Mouse (Mus musculus): ENCODE measurements around the gene Pbsn. TPM values are rescaled to one million over a fixed set of nuclear protein-coding genes. Genes with fewer than 3 reads are reported as not detected.

Pbsn gene
- polyA plus RNA-seq, 1 experiment: not detected

DNA sequence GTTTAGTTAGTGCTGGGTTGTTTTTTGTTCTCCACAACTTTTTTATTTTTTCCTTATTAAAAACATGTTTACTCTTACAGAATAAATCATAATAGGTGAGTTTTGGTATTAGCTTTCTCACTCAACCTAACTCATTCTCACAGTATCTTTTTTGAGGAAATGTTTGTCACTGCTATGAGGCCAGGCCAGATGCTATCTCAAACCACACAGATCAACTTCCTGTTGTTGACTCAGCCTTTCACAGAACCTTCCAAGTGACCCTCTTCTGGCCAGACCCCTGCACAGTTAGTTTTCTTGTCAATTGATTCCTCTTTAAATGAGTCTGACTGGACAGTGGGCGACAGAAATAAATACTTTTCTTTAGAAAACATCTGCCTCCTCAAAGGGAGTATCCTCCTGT is 51.9 kb downstream of the Pbsn start:
- H3K79me2 ChIP-seq (ENCODE audit: control insufficient read depth, insufficient read depth): no peaks in the 10 kb centered on the region
- no peak overlapping the region for H3ac ChIP-seq (ENCODE audit: control insufficient read depth, insufficient read length, low read depth)
- no peaks in the 10 kb centered on the region for H3K27me3 ChIP-seq (ENCODE audit: control insufficient read depth, insufficient read depth, insufficient read length)
- H3K4me3 ChIP-seq (ENCODE audit: insufficient read depth, poor library complexity, severe bottlenecking): no peak overlapping the region
- TF ChIP-seq MYOD1 (IDR thresholded peaks at IDR 0.05; ENCODE audit: control insufficient read depth, insufficient read length, low read depth) (no peak), MYOG (IDR thresholded peaks at IDR 0.05; ENCODE audit: control insufficient read depth, extremely low read depth, insufficient read length) (no peak), CEBPB (IDR thresholded peaks at IDR 0.05; ENCODE audit: low read depth) (no peak), CTCF (IDR thresholded peaks at IDR 0.05; ENCODE audit: control insufficient read depth, insufficient read depth, insufficient read length) (no peak), FOSL1 (IDR thresholded peaks at IDR 0.05; ENCODE audit: insufficient read depth, low read length, poor library complexity, severe bottlenecking) (no peak), MAX (IDR thresholded peaks at IDR 0.05) (no peak), USF1 (IDR thresholded peaks at IDR 0.05; ENCODE audit: low read depth) (no peak)
- H3K36me3 ChIP-seq (ENCODE audit: control insufficient read depth, insufficient read depth): no peaks in the 10 kb centered on the region
- no peaks in the 10 kb centered on the region for H3K79me3 ChIP-seq (ENCODE audit: low read depth)

DNA sequence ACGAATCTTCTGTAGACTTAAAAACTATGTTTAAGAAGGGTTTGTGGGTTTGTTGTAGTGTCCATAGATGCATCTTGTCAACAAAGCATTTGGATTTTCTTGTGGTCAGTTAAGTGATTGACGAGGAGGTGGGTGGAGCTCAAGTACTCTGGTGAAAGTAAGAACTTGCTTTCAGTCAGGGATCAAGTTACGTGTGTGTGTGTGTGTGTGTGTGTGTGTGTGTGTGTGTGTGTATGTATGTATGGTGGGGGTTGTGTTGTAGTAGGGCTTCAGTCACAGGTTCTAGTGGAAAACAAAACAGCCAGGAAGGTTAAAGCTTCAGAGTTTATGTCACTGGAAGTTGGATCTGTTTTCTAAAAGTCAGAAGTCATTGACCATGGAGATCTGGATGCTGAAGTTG is 53.9 kb downstream of the Pbsn start:
- Histone ChIP-seq H3K79me3 (ENCODE audit: low read depth) (peaks cover 6% of the 10 kb centered on the region), H3ac (ENCODE audit: control insufficient read depth, insufficient read length, low read depth) (no peak overlapping the region), H3K27me3 (ENCODE audit: control insufficient read depth, insufficient read depth, insufficient read length) (no peaks in the 10 kb centered on the region), H3K79me2 (ENCODE audit: control insufficient read depth, insufficient read depth) (peaks cover 10% of the 10 kb centered on the region), H3K36me3 (ENCODE audit: control insufficient read depth, insufficient read depth) (no peaks in the 10 kb centered on the region), H3K4me3 (ENCODE audit: insufficient read depth, poor library complexity, severe bottlenecking) (no peak overlapping the region)
- TF ChIP-seq MYOG (IDR thresholded peaks at IDR 0.05; ENCODE audit: control insufficient read depth, extremely low read depth, insufficient read length): no peak
- no peak for TF ChIP-seq USF1 (IDR thresholded peaks at IDR 0.05; ENCODE audit: low read depth)
- TF ChIP-seq FOSL1 (IDR thresholded peaks at IDR 0.05; ENCODE audit: insufficient read depth, low read length, poor library complexity, severe bottlenecking): no peak
- no peak for TF ChIP-seq CEBPB (IDR thresholded peaks at IDR 0.05; ENCODE audit: low read depth)
- TF ChIP-seq MYOD1 (IDR thresholded peaks at IDR 0.05; ENCODE audit: control insufficient read depth, insufficient read length, low read depth): no peak
- TF ChIP-seq CTCF (IDR thresholded peaks at IDR 0.05; ENCODE audit: control insufficient read depth, insufficient read depth, insufficient read length): no peak
- TF ChIP-seq MAX (IDR thresholded peaks at IDR 0.05): no peak

GRCm38 (mm10) chrX:77797801-77798200 is 55.6 kb downstream of the Pbsn start:
- Histone ChIP-seq H3ac (ENCODE audit: control insufficient read depth, insufficient read length, low read depth) (no peak overlapping the region), H3K36me3 (ENCODE audit: control insufficient read depth, insufficient read depth) (no peaks in the 10 kb centered on the region), H3K79me3 (ENCODE audit: low read depth) (peaks cover 20% of the 10 kb centered on the region), H3K4me3 (ENCODE audit: insufficient read depth, poor library complexity, severe bottlenecking) (no peak overlapping the region), H3K27me3 (ENCODE audit: control insufficient read depth, insufficient read depth, insufficient read length) (no peaks in the 10 kb centered on the region), H3K79me2 (ENCODE audit: control insufficient read depth, insufficient read depth) (peaks cover 28% of the 10 kb centered on the region)
- TF ChIP-seq CTCF (IDR thresholded peaks at IDR 0.05; ENCODE audit: control insufficient read depth, insufficient read depth, insufficient read length) (no peak), MYOG (IDR thresholded peaks at IDR 0.05; ENCODE audit: control insufficient read depth, extremely low read depth, insufficient read length) (no peak), USF1 (IDR thresholded peaks at IDR 0.05; ENCODE audit: low read depth) (no peak), FOSL1 (IDR thresholded peaks at IDR 0.05; ENCODE audit: insufficient read depth, low read length, poor library complexity, severe bottlenecking) (no peak), CEBPB (IDR thresholded peaks at IDR 0.05; ENCODE audit: low read depth) (no peak), MAX (IDR thresholded peaks at IDR 0.05) (no peak), MYOD1 (IDR thresholded peaks at IDR 0.05; ENCODE audit: control insufficient read depth, insufficient read length, low read depth) (no peak)

- no peak for TF ChIP-seq FOSL1 (IDR thresholded peaks at IDR 0.05; ENCODE audit: insufficient read depth, low read length, poor library complexity, severe bottlenecking)
- TF ChIP-seq CEBPB (IDR thresholded peaks at IDR 0.05; ENCODE audit: low read depth): no peak
- TF ChIP-seq MYOD1 (IDR thresholded peaks at IDR 0.05; ENCODE audit: control insufficient read depth, insufficient read length, low read depth): no peak
- TF ChIP-seq MAX (IDR thresholded peaks at IDR 0.05): no peak
- no peak for TF ChIP-seq CTCF (IDR thresholded peaks at IDR 0.05; ENCODE audit: control insufficient read depth, insufficient read depth, insufficient read length)
- TF ChIP-seq MYOG (IDR thresholded peaks at IDR 0.05; ENCODE audit: control insufficient read depth, extremely low read depth, insufficient read length): no peak
- H3K27me3 ChIP-seq (ENCODE audit: control insufficient read depth, insufficient read depth, insufficient read length): no peaks in the 10 kb centered on the region
- H3K4me3 ChIP-seq (ENCODE audit: insufficient read depth, poor library complexity, severe bottlenecking): no peak overlapping the region
- H3K36me3 ChIP-seq (ENCODE audit: control insufficient read depth, insufficient read depth): no peaks in the 10 kb centered on the region
- H3K79me3 ChIP-seq (ENCODE audit: low read depth): peaks cover 27% of the 10 kb centered on the region
- H3ac ChIP-seq (ENCODE audit: control insufficient read depth, insufficient read length, low read depth): no peak overlapping the region
- H3K79me2 ChIP-seq (ENCODE audit: control insufficient read depth, insufficient read depth): peaks cover 36% of the 10 kb centered on the region
Observed at GRCm38 (mm10) chrX:77796916-77797315, 56.5 kb downstream of the Pbsn start.

DNA sequence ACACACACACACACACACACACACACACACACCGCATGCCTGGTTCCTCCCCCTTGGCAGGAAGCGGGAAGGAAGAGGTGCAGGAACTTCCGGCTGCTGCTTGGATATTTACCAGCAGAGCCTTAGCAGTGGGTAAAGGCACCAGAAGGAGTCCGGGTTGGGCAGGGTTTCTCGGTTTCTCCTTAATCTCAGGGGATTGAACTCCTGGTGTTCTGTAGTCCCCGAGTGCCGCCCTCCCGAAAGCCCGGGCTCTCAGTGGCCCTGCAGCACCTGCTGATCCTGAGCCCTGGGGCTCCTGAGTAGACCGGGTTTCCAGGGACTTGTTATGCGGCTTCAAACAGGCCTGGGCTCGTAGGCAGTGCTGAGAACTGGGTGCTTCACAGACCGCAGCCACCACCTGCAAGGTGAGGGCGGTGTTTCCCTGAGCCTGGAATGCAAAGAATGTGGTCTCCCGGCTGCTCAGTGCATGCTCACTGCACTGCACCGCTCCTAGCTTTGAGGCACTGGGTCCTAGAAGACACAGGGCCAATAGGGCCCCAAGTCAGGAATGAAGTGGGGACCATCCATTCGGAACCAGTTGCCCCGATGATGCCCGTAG is 57.1 kb downstream of the Pbsn start, which contains the start of gene Prkx:
Prkx (minus strand) TSS at position 41 of the 598 bp plus-strand sequence.
- TF ChIP-seq CEBPB (IDR thresholded peaks at IDR 0.05; ENCODE audit: low read depth): no peak
- TF ChIP-seq MYOG (IDR thresholded peaks at IDR 0.05; ENCODE audit: control insufficient read depth, extremely low read depth, insufficient read length): no peak
- TF ChIP-seq CTCF (IDR thresholded peaks at IDR 0.05; ENCODE audit: control insufficient read depth, insufficient read depth, insufficient read length): no peak
- TF ChIP-seq FOSL1 (IDR thresholded peaks at IDR 0.05; ENCODE audit: insufficient read depth, low read length, poor library complexity, severe bottlenecking): no peak
- no peak for TF ChIP-seq USF1 (IDR thresholded peaks at IDR 0.05; ENCODE audit: low read depth)
- TF ChIP-seq MAX (IDR thresholded peaks at IDR 0.05): no peak
- TF ChIP-seq MYOD1 (IDR thresholded peaks at IDR 0.05; ENCODE audit: control insufficient read depth, insufficient read length, low read depth): no peak
- Histone ChIP-seq H3K79me3 (ENCODE audit: low read depth) (peaks cover 30% of the 10 kb centered on the region), H3K36me3 (ENCODE audit: control insufficient read depth, insufficient read depth) (no peaks in the 10 kb centered on the region), H3K4me3 (ENCODE audit: insufficient read depth, poor library complexity, severe bottlenecking) (peak within 1 kb of the TSS; percentile 41), H3ac (ENCODE audit: control insufficient read depth, insufficient read length, low read depth) (peak within 1 kb of the TSS; percentile 76), H3K27me3 (ENCODE audit: control insufficient read depth, insufficient read depth, insufficient read length) (no peaks in the 10 kb centered on the region), H3K79me2 (ENCODE audit: control insufficient read depth, insufficient read depth) (peaks cover 41% of the 10 kb centered on the region)
